Mouse (Mus musculus) embryo, embryonic 10.5 days (tissue): ENCODE measurements around the gene 1700025C18Rik.

Experiments
- DNase-seq: peaks from one replicate; pipeline ENCODE4 v3.0.0-alpha.2; 2015; ENCODE audit warnings: low spot score

1700025C18Rik gene

DNA sequence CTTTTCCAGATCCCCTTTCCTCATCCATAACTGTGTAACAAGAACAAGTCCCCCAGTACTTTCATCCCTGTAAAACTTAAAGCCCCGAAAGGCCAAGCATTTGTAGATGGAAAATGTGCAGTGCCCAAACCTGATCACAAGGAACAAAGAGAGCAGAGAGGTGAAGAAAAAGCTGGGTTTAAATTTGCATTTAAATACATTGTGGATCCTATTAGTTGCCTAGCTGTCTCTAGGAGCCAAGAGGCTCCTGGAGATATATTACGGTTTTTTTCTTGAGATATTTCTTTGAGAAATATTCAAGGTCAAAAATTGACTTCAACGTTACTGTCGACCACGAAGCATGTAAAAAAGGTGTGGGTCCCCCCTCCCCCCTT lies 55.5 kb downstream of the 1700025C18Rik start:
- DNase-seq, result peak; percentile 44

DNA sequence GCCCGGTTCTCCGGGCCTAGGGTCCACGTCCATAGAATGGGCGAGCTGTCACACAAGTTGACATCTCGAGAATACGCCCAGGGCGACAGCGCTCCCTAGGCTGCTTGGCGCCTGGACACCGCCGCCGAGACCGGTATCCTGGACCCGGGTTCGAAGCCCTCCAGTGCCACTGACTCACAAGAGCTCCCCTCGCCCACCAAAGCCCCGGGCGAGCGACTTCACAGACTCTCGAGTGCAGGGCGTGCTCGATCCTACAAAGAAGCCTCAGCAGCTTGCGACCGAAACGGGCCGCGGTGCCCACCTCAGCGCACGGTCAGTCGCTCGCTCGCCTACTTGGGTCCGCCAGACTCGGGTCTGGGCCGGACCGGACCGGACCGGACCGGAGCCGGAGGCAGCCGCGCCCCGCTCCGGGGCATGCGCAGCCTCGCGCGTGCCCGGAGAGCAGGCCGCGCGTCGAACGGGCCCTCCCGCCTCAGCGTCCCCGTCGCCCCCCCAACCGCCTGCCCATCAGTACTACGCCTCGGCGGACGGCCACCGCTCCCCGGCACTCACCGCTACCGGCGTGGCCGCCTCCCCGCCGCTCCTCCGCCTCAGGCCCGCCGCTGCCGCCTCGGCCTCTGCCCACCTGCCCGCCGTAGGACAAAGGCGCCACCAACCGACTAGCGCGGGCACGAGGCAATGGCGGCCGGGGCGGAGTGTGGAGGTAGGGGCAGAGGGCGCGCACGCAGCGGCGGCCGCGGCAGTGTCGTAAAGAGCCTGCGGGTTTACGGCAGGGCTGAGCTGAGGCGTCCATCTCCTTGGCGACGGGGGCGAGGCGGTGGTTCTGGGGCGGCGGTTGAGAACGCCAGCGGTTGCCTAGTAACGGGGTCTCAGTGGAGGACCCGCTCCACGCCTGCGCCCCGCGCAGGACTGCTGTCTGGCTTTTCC lies 56.2 kb downstream of the 1700025C18Rik start, which contains the start of gene Ncoa5:
Gene Ncoa5 (minus strand): TSS at position 737 of the 927 bp plus-strand sequence.
- DNase-seq, result peak; percentile 99

DNA sequence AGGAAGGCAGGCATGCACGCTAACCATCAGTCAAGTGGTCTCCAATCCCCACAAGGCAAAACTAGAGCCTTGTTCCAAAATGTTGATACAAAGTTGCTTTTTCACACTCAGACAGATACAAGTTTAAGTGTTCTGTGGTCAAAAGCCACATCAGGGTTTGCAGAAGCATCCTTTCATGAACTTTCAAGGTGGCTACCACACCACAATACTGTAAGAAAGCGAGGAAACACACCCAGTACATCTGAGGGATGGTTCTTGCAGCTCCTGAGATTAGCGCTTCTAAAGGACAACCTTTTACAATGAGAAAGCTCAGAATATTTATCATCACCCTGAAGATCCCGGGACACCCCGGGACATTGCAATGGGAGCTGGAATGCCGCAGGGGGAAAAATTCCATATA lies 57.2 kb downstream of the 1700025C18Rik start:
- DNase-seq, result no peak

DNA sequence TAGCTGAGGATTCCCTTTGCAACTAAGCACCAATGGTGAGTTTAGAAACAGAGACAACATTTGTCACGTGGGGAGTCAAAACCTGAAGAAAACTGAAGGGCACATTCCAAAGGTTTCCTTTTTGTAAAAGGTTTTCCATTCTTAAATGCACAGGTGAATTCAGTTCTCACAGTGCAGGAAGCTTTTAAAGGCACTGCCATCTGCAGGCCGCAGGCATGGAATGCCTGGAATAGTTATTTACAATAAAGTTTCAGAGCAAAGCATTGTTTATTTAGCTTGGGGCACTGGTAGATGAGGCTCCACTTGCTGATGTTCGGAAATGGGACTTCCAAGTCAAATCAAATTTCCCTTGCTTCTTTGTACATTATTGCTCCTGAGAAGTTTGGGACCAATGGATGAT lies 58.0 kb downstream of the 1700025C18Rik start:
- peak; percentile 27 for DNase-seq
